Mouse (Mus musculus): ENCODE measurements around the gene Sumo2. TPM values are rescaled to one million over a fixed set of nuclear protein-coding genes. Genes with fewer than 3 reads are reported as not detected.

Sumo2 gene
- 1,030 TPM for polyA plus RNA-seq (2014; fragmentation: Illumina TruSeq; extraction: RNeasy Lipid Tissue Mini Kit (QIAGEN cat#74804); ENCODE audit: low read depth, low replicate concordance)

GRCm38 (mm10) chr11:115536038-115536681, at the start of gene Sumo2:
TSS of gene Sumo2 (minus strand) at chr11:115536276.

GRCm38 (mm10) chr11:115564064-115564809, 28.2 kb upstream of the Sumo2 start, which contains the start of gene Nup85:
TSS of gene Nup85 (plus strand) at chr11:115564434.

GRCm38 (mm10) chr11:115514238-115514663, 21.8 kb downstream of the Sumo2 start, which contains the start of gene Jpt1:
TSS of gene Jpt1 (minus strand) at chr11:115514387.

GRCm38 (mm10) chr11:115491356-115492083, 44.6 kb downstream of the Sumo2 start, which contains the start of gene Nt5c:
TSS of gene Nt5c (minus strand) at chr11:115491862.

GRCm38 (mm10) chr11:115475025-115475757, 60.9 kb downstream of the Sumo2 start, which contains the start of gene Armc7:
TSS of gene Armc7 (plus strand) at chr11:115475667.

Other genes with a start within 250 kb of the Sumo2 start
- gene Fads6, start 238.6 kb downstream of the Sumo2 start, polyA plus RNA-seq (2014; fragmentation: Illumina TruSeq; extraction: RNeasy Lipid Tissue Mini Kit (QIAGEN cat#74804); ENCODE audit: low read depth, low replicate concordance): 9.9 TPM
- not detected for gene Otop2, start 229.1 kb downstream of the Sumo2 start, polyA plus RNA-seq (2014; fragmentation: Illumina TruSeq; extraction: RNeasy Lipid Tissue Mini Kit (QIAGEN cat#74804); ENCODE audit: low read depth, low replicate concordance)
- not detected for gene Ush1g, start 214.2 kb downstream of the Sumo2 start, polyA plus RNA-seq (2014; fragmentation: Illumina TruSeq; extraction: RNeasy Lipid Tissue Mini Kit (QIAGEN cat#74804); ENCODE audit: low read depth, low replicate concordance)
- not detected for gene Otop3, start 201.5 kb downstream of the Sumo2 start, polyA plus RNA-seq (2014; fragmentation: Illumina TruSeq; extraction: RNeasy Lipid Tissue Mini Kit (QIAGEN cat#74804); ENCODE audit: low read depth, low replicate concordance)
- not detected for gene Hid1, start 168.5 kb downstream of the Sumo2 start, polyA plus RNA-seq (2014; fragmentation: Illumina TruSeq; extraction: RNeasy Lipid Tissue Mini Kit (QIAGEN cat#74804); ENCODE audit: low read depth, low replicate concordance)
- 0.12 TPM for gene Cdr2l, start 154.4 kb downstream of the Sumo2 start, polyA plus RNA-seq (2014; fragmentation: Illumina TruSeq; extraction: RNeasy Lipid Tissue Mini Kit (QIAGEN cat#74804); ENCODE audit: low read depth, low replicate concordance)
- gene Mrpl58, start 132.5 kb downstream of the Sumo2 start, polyA plus RNA-seq (2014; fragmentation: Illumina TruSeq; extraction: RNeasy Lipid Tissue Mini Kit (QIAGEN cat#74804); ENCODE audit: low read depth, low replicate concordance): 21.0 TPM
- gene Atp5h, start 116.3 kb downstream of the Sumo2 start, polyA plus RNA-seq (2014; fragmentation: Illumina TruSeq; extraction: RNeasy Lipid Tissue Mini Kit (QIAGEN cat#74804); ENCODE audit: low read depth, low replicate concordance): 905 TPM
- gene Kctd2, start 116.1 kb downstream of the Sumo2 start, polyA plus RNA-seq (2014; fragmentation: Illumina TruSeq; extraction: RNeasy Lipid Tissue Mini Kit (QIAGEN cat#74804); ENCODE audit: low read depth, low replicate concordance): 19.2 TPM
- not detected for gene Trim80, start 95.7 kb downstream of the Sumo2 start, polyA plus RNA-seq (2014; fragmentation: Illumina TruSeq; extraction: RNeasy Lipid Tissue Mini Kit (QIAGEN cat#74804); ENCODE audit: low read depth, low replicate concordance)
- gene Slc16a5, start 73.8 kb downstream of the Sumo2 start, polyA plus RNA-seq (2014; fragmentation: Illumina TruSeq; extraction: RNeasy Lipid Tissue Mini Kit (QIAGEN cat#74804); ENCODE audit: low read depth, low replicate concordance): 15.7 TPM
- gene Armc7, start 60.6 kb downstream of the Sumo2 start, polyA plus RNA-seq (2014; fragmentation: Illumina TruSeq; extraction: RNeasy Lipid Tissue Mini Kit (QIAGEN cat#74804); ENCODE audit: low read depth, low replicate concordance): 0.40 TPM
- gene Nt5c, start 44.4 kb downstream of the Sumo2 start, polyA plus RNA-seq (2014; fragmentation: Illumina TruSeq; extraction: RNeasy Lipid Tissue Mini Kit (QIAGEN cat#74804); ENCODE audit: low read depth, low replicate concordance): 1.6 TPM
- 5.1 TPM for gene Jpt1, start 21.9 kb downstream of the Sumo2 start, polyA plus RNA-seq (2014; fragmentation: Illumina TruSeq; extraction: RNeasy Lipid Tissue Mini Kit (QIAGEN cat#74804); ENCODE audit: low read depth, low replicate concordance)
- 17.7 TPM for gene Nup85, start 28.2 kb upstream of the Sumo2 start, polyA plus RNA-seq (2014; fragmentation: Illumina TruSeq; extraction: RNeasy Lipid Tissue Mini Kit (QIAGEN cat#74804); ENCODE audit: low read depth, low replicate concordance)
- gene Mrps7, start 67.6 kb upstream of the Sumo2 start, polyA plus RNA-seq (2014; fragmentation: Illumina TruSeq; extraction: RNeasy Lipid Tissue Mini Kit (QIAGEN cat#74804); ENCODE audit: low read depth, low replicate concordance): 9.5 TPM
- gene Gga3, start 67.8 kb upstream of the Sumo2 start, polyA plus RNA-seq (2014; fragmentation: Illumina TruSeq; extraction: RNeasy Lipid Tissue Mini Kit (QIAGEN cat#74804); ENCODE audit: low read depth, low replicate concordance): 2.0 TPM
- 23.9 TPM for gene Mif4gd, start 76.7 kb upstream of the Sumo2 start, polyA plus RNA-seq (2014; fragmentation: Illumina TruSeq; extraction: RNeasy Lipid Tissue Mini Kit (QIAGEN cat#74804); ENCODE audit: low read depth, low replicate concordance)
- gene Slc25a19, start 92.0 kb upstream of the Sumo2 start, polyA plus RNA-seq (2014; fragmentation: Illumina TruSeq; extraction: RNeasy Lipid Tissue Mini Kit (QIAGEN cat#74804); ENCODE audit: low read depth, low replicate concordance): 5.7 TPM
- gene Grb2, start 172.3 kb upstream of the Sumo2 start, polyA plus RNA-seq (2014; fragmentation: Illumina TruSeq; extraction: RNeasy Lipid Tissue Mini Kit (QIAGEN cat#74804); ENCODE audit: low read depth, low replicate concordance): 57.4 TPM
- gene Tmem94, start 229.2 kb upstream of the Sumo2 start, polyA plus RNA-seq (2014; fragmentation: Illumina TruSeq; extraction: RNeasy Lipid Tissue Mini Kit (QIAGEN cat#74804); ENCODE audit: low read depth, low replicate concordance): 0.97 TPM

Measured in kidney, adult 10 weeks (tissue).